In genomic region chr4:4875257-4875656, GRCm38 (mm10) we compare ENCODE assay signal across 10 mouse cellular contexts.
DNase-seq lines count a peak whose midpoint lies in the region; ATAC-seq lines count a peak whose summit lies in the region.
"Had no signal": no experiment of that assay in that cellular context is flagged by ENCODE, and none has a peak within 500 bp of the region (broad histone marks: within the 10 kb centered on the region; RNA-seq: fewer than 3 reads in every experiment).

No protein-coding gene starts in this region.

- no peak overlapping the region for H3K4me2 ChIP-seq in kidney, embryonic 16.5 days (replicated peaks; ENCODE audit: low read depth, low read length)
- no peak overlapping the region for H3K4me2 ChIP-seq in stomach, embryonic 16.5 days (ENCODE audit: low read depth, low read length)
- H3K4me2 ChIP-seq: neural tube, embryonic 13.5 days had no signal

- 0 out of 2 replicates have a peak, but pooled peaks have one; percentile 57 for ATAC-seq in kidney, embryonic 16.5 days (ENCODE audit: low FRiP score, low TSS enrichment)
- ATAC-seq in stomach, embryonic 16.5 days (ENCODE audit: insufficient read depth, low FRiP score), result peak; percentile 56; the same call in 1 of the 2 replicates
- ATAC-seq: activated CD4-positive, CD25-positive, alpha-beta regulatory T cell, adult 4 months had no signal

- no peak overlapping the region for H3K4me3 ChIP-seq in kidney, embryonic 16.5 days (ENCODE audit: low read length)
- H3K4me3 ChIP-seq in stomach, embryonic 16.5 days (replicated peaks; ENCODE audit: low read length), result no peak overlapping the region
- H3K4me3 ChIP-seq: neural tube, embryonic 13.5 days had no signal

- no peaks in the 10 kb centered on the region for H3K9me3 ChIP-seq in kidney, embryonic 16.5 days (ENCODE audit: low read length)
- H3K9me3 ChIP-seq in stomach, embryonic 16.5 days (replicated peaks; ENCODE audit: control insufficient read depth, low read length), result no peaks in the 10 kb centered on the region
- H3K9me3 ChIP-seq: neural tube, embryonic 13.5 days had no signal

- no peaks in the 10 kb centered on the region for H3K36me3 ChIP-seq in kidney, embryonic 16.5 days (ENCODE audit: insufficient read depth, low read length)
- no peaks in the 10 kb centered on the region for H3K36me3 ChIP-seq in stomach, embryonic 16.5 days (ENCODE audit: control insufficient read depth, insufficient read depth, low read length)
- H3K36me3 ChIP-seq: neural tube, embryonic 13.5 days had no signal

- peak; percentile 4 for DNase-seq in embryo, embryonic 10 days (ENCODE audit: low spot score)
- no peak for DNase-seq in embryo, embryonic 11 days
- no peak for DNase-seq in kidney, adult 8-10 months
- DNase-seq in right cerebral cortex, postnatal 10 days (ENCODE audit: low spot score in 2 of 2), result peak; percentile 46 to 53
- no peak for DNase-seq in right cerebral cortex, postnatal 25 days
- no peak for DNase-seq in urinary bladder, adult 2 months (ENCODE audit: low spot score)

- H3K27ac ChIP-seq in kidney, embryonic 16.5 days (ENCODE audit: low read length), result no peak overlapping the region
- H3K27ac ChIP-seq in stomach, embryonic 16.5 days (ENCODE audit: low read length), result no peak overlapping the region
- H3K27ac ChIP-seq: neural tube, embryonic 13.5 days had no signal

- H3K4me1 ChIP-seq in kidney, embryonic 16.5 days (ENCODE audit: insufficient read depth, low read length), result no peaks in the 10 kb centered on the region
- no peaks in the 10 kb centered on the region for H3K4me1 ChIP-seq in stomach, embryonic 16.5 days (ENCODE audit: control insufficient read depth, insufficient read depth, low read length)
- H3K4me1 ChIP-seq: neural tube, embryonic 13.5 days had no signal

- H3K27me3 ChIP-seq in kidney, embryonic 16.5 days (ENCODE audit: insufficient read depth, low read length), result no peaks in the 10 kb centered on the region
- no peaks in the 10 kb centered on the region for H3K27me3 ChIP-seq in stomach, embryonic 16.5 days (ENCODE audit: control insufficient read depth, insufficient read depth, low read length)
- H3K27me3 ChIP-seq: neural tube, embryonic 13.5 days had no signal

- H3K9ac ChIP-seq in kidney, embryonic 16.5 days (replicated peaks; ENCODE audit: low read length), result no peak overlapping the region
- H3K9ac ChIP-seq in stomach, embryonic 16.5 days (ENCODE audit: low read length), result no peak overlapping the region
- H3K9ac ChIP-seq: neural tube, embryonic 13.5 days had no signal

Comparison
In these comparisons a context has a peak if more than half of its experiments do, and no peak if none do; other contexts are left out.
1. DNase-seq: peak in embryo, embryonic 10 days (single experiment) and right cerebral cortex, postnatal 10 days (2 of 2); none in embryo, embryonic 11 days (single experiment), kidney, adult 8-10 months (0 of 2), right cerebral cortex, postnatal 25 days (single experiment) and urinary bladder, adult 2 months (single experiment).